Mouse (Mus musculus): ENCODE data around the gene Tmeff2.

DNA sequence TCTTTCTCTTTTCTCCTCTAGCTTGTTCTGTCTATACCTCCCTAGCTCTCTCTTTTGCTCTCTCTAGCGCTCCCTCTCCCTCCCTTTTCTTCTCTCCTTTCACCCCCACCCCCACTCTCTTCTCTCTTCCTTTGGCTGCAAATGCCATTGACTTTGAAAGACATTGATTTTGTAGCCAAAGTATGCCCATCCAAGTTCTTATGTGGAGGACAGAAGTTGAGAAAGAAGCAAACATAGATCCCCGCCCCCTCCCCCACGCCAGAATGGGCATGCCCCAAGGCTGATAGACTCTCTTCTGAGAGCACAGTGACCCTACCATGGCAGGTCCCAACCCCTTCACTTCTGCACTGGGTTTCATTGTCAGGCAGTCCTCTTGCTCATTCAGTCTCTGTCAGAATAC is 28.3 kb downstream of the Tmeff2 start:
- TF ChIP-seq TAL1 (IDR thresholded peaks at IDR 0.05; ENCODE audit: low read length): no peak
- no peak for TF ChIP-seq GATA1 (IDR thresholded peaks at IDR 0.05; ENCODE audit: low read length)

All from erythroblast, embryonic 14.5 days (primary cell).